ENCODE assay signal across 28 mouse cellular contexts in the genomic region with DNA sequence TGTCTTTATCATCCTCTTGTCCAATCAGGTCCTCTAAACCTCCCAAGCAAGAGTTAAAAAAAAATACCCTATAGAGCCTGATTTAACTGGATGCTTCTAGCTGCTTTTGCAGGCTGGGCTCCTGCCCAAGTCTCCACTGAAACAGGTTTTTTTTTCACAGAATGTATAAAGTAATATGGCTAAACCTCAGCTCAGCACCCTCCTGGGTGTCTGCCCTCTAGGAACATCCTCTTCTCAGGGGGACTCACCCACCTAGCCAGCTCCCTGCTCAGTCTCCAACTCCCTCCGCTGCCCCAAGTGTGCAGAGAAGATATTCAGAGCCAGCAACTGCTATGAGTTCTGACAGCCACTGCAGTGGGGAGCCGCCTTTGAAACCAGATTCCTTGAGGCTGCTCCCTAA. TPM values are rescaled to one million over a fixed set of nuclear protein-coding genes. Genes with fewer than 3 reads are reported as not detected.
"Had no signal": no experiment of that assay in that cellular context is flagged by ENCODE, and none has a peak within 500 bp of the region (broad histone marks: within the 10 kb centered on the region; RNA-seq: fewer than 3 reads in every experiment).

No protein-coding gene starts in this region.

- H3K9me3 ChIP-seq: heart, embryonic 10.5 days; heart, embryonic 12.5 days; intestine, embryonic 15.5 days; limb, embryonic 10.5 days; limb, embryonic 12.5 days; liver, embryonic 13.5 days; liver, embryonic 15.5 days had no signal

- H3K9ac ChIP-seq: heart, embryonic 12.5 days; hindbrain, embryonic 14.5 days; intestine, embryonic 15.5 days; limb, embryonic 12.5 days; liver, embryonic 13.5 days; liver, embryonic 15.5 days had no signal

- H3K4me1 ChIP-seq: heart, embryonic 12.5 days; intestine, embryonic 15.5 days; limb, embryonic 12.5 days; liver, embryonic 13.5 days; liver, embryonic 15.5 days had no signal

- H3K4me2 ChIP-seq: heart, embryonic 12.5 days; hindbrain, embryonic 14.5 days; intestine, embryonic 15.5 days; limb, embryonic 12.5 days; liver, embryonic 11.5 days; liver, embryonic 13.5 days; liver, embryonic 15.5 days had no signal

- H3K27ac ChIP-seq: gastrocnemius, adult 2 months; heart, embryonic 10.5 days; hindbrain, embryonic 14.5 days; intestine, embryonic 15.5 days; layer of hippocampus, adult 2 months; limb, embryonic 10.5 days; limb, embryonic 12.5 days; liver, embryonic 13.5 days; liver, embryonic 15.5 days had no signal

- H3K36me3 ChIP-seq: heart, embryonic 10.5 days; heart, embryonic 12.5 days; intestine, embryonic 15.5 days; limb, embryonic 10.5 days; limb, embryonic 12.5 days; liver, embryonic 13.5 days; liver, embryonic 15.5 days had no signal

- ATAC-seq: hindbrain, embryonic 16.5 days; inflammation-experienced regulatory T-cells, adult 6 months; intestine, embryonic 15.5 days; intestine, postnatal 0 days had no signal

- DNase-seq: gastrocnemius, adult 2 months; gastrocnemius, postnatal 10 days; gastrocnemius, postnatal 25 days; heart, adult 18-20 months; heart, postnatal 10 days; heart, postnatal 4 days; kidney, adult 18-20 months; kidney, adult 8-10 months; kidney, postnatal 10 days; kidney, postnatal 25 days; kidney, postnatal 4 days; liver; liver, embryonic 13.5 days had no signal

- H3K4me3 ChIP-seq: gastrocnemius, adult 2 months; heart, embryonic 10.5 days; heart, embryonic 12.5 days; intestine, embryonic 15.5 days; layer of hippocampus, adult 2 months; limb, embryonic 10.5 days; limb, embryonic 12.5 days; liver, embryonic 13.5 days; liver, embryonic 15.5 days had no signal

RNA-seq across cellular contexts. Expression of gene Rph3a, which starts 2.1 kb away (rescaled TPM):
- polyA plus RNA-seq: heart, embryonic 10.5 days; heart, embryonic 12.5 days; heart, embryonic 14.5 days; heart, embryonic 16.5 days; inflammation-experienced regulatory T-cells, adult 6 months; kidney, embryonic 14.5 days; limb, embryonic 10.5 days; limb, embryonic 12.5 days; liver, embryonic 11.5 days had no signal
